Mouse (Mus musculus) lung, adult 2 months (tissue): ENCODE measurements around the gene Snrnp27. TPM values are rescaled to one million over a fixed set of nuclear protein-coding genes. Genes with fewer than 3 reads are reported as not detected.

Source experiments
- DNase-seq: peaks from one replicate; pipeline ENCODE4 v3.0.0; 2022
- H3K4me1 ChIP-seq: fragments of 200-500 bp; 2 replicates; pipeline ENCODE4 v1.6.1; 2011; ENCODE audit warnings: low read length; ENCODE audit not compliant: control insufficient read depth, insufficient read depth
- H3K4me3 ChIP-seq: fragments of 200-500 bp; replicated peaks from 2 replicates; pipeline ENCODE3; 2011; ENCODE audit warnings: low read depth, mild to moderate bottlenecking, control low read depth, low read length; ENCODE audit errors: extremely low read depth
- CTCF ChIP-seq: fragments of 200-500 bp; IDR thresholded peaks from 2 replicates; pipeline ENCODE4 v1.5.1; 2011; ENCODE audit warnings: mild to moderate bottlenecking, low read length, control low read depth; ENCODE audit not compliant: insufficient read depth
- POLR2A ChIP-seq: fragments of 200-500 bp; IDR thresholded peaks from 2 replicates; pipeline ENCODE4 v1.6.1; 2011; ENCODE audit warnings: low read depth, mild to moderate bottlenecking, control low read depth, low read length, borderline replicate concordance; ENCODE audit errors: extremely low read depth
- WGBS: fragments of 180-500 bp; shearing (Covaris S2); methylation state at CpG from one replicate; pipeline ENCODE4 v1.1.7; 2018; 5-methylcytosine and 5-hydroxymethylcytosine counted together
- polyA plus RNA-seq: library from polyadenylated mRNA; depleted of rRNA; stranded (reverse); fragments of >200 nt; gene quantifications from 2 replicates; pipeline ENCODE4 v1.2.3, GENCODE M21; 2012

Snrnp27 gene
- polyA plus RNA-seq, 1 experiment: 9.8 TPM

GRCm38 (mm10) chr6:86665560-86666307 lies 18.6 kb downstream of the Snrnp27 start:
- Histone ChIP-seq H3K4me1 (peaks cover 12% of the 10 kb centered on the region), H3K4me3 (peak overlapping the region; percentile 17)
- TF ChIP-seq POLR2A (no peak), CTCF (no peak)
- 65% methylated on average over 17 of the region's 17 CpGs for WGBS
- no peak for DNase-seq

GRCm38 (mm10) chr6:86665076-86665475 lies 19.2 kb downstream of the Snrnp27 start:
- peaks cover 15% of the 10 kb centered on the region for H3K4me1 ChIP-seq
- no peak for TF ChIP-seq POLR2A
- 80% methylated on average over 5 of the region's 5 CpGs for WGBS
- no peak for DNase-seq
- no peak overlapping the region for H3K4me3 ChIP-seq

DNA sequence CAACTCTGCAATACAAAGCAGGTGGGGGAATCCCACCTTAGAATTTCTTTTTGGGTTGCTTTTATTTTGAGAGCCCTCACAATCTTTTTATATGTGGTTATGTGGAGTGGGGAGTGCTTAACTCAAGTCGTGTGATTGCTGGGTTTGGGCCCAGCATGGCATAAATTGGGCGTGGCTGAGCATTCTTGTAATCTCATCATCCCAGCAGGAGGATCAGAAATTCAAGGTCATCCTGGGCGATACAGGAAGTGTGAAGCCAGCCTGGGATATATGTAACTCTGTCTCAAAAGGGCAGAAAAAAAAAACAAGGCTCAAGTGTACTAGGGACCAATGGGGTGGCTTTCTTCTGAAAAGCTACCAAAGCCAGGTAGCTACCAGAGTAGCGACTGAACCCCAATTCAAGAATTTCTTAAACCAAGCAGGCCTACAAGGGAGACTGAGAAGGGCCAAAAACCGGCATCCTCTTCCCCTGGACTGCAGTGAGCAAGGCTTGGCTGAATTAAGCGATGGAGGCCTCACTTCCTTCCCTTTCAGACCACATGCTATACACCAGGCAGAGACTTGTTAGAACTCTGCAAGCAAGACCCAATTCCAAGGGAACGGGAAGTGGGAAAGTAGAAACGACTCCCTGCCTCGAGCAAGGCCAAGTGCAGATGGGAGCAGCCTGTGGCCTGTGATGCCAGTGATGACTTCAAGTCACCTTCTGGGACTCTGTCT lies 24.0 kb downstream of the Snrnp27 start:
- TF ChIP-seq CTCF (no peak), POLR2A (no peak)
- WGBS: 56% methylated on average over 9 of the region's 9 CpGs
- Histone ChIP-seq H3K4me3 (no peak overlapping the region), H3K4me1 (0 out of 2 replicates have a peak, but pooled peaks cover 3% of the 10 kb centered on the region)
- DNase-seq: no peak

DNA sequence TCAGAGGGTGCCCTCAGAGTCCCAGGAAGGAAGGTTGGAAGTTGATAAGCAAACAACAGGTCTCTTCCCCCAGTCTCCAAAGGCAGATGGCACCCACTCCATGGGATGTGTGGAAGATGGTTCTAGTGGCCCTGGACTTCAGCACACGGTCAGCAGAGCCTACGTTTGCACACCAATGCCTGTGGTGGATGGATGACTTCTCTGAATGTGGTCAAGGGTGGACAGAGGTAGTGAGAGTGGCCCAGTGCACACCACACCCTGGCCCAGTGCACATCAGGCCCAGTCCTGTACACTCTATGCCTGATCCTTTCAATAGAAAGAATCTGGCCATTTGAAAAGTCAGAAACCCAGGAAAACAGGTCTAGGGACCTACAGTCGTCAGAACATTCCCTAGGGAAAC lies 25.8 kb downstream of the Snrnp27 start:
- Histone ChIP-seq H3K4me3 (no peak overlapping the region), H3K4me1 (0 out of 2 replicates have a peak, but pooled peaks cover 3% of the 10 kb centered on the region)
- DNase-seq: no peak
- WGBS: 82% methylated on average over 3 of the region's 3 CpGs
- TF ChIP-seq POLR2A (no peak), CTCF (no peak)

DNA sequence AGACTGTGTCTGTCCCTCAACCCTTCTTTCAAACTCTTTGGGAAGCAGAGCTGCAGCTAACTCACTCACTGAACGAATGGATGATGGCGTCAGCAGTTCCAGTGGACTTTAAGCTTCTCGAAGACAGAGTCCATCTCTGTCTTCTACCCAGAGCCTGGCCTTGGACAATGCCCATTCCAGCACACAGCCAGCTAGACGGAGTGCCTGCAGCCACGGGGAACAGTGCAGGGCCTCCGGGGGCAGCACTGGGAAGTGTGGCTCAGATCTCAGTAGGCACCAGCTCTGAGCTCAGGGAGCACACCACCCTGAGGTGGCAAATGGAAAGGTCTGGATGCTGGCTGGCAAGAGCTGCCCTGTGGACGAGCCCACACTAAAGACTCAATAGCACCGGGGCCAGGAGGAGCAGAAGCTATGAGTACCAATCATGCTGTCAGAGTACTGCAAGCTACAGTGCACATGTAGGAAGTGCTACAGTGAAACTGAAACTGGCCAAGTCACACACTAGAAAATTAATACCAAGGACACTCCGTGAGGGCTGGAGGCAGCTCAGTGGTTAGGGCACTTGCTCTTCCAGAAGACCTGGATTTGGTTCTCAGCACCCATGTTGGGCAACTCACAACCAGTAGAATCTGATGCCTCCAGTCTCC lies 29.9 kb downstream of the Snrnp27 start:
- DNase-seq: no peak
- H3K4me3 ChIP-seq: no peak overlapping the region
- no peak for TF ChIP-seq POLR2A
- TF ChIP-seq CTCF: no peak
- peaks cover 2% of the 10 kb centered on the region; the same call in 1 of the 2 replicates for H3K4me1 ChIP-seq
- WGBS: 77% methylated on average over 9 of the region's 9 CpGs

GRCm38 (mm10) chr6:86653026-86653425 lies 31.3 kb downstream of the Snrnp27 start:
- TF ChIP-seq CTCF (no peak), POLR2A (no peak)
- peak; percentile 55 for DNase-seq
- no peak overlapping the region for H3K4me3 ChIP-seq
- H3K4me1 ChIP-seq: peaks cover 2% of the 10 kb centered on the region; the same call in 1 of the 2 replicates
- WGBS: 77% methylated on average over 6 of the region's 6 CpGs

- 66% methylated on average over 7 of the region's 7 CpGs for WGBS
- H3K4me1 ChIP-seq: no peaks in the 10 kb centered on the region
- TF ChIP-seq POLR2A: no peak
- no peak for TF ChIP-seq CTCF
- DNase-seq: no peak
- H3K4me3 ChIP-seq: no peak overlapping the region
Observed at GRCm38 (mm10) chr6:86646143-86646542, 38.2 kb downstream of the Snrnp27 start.

DNA sequence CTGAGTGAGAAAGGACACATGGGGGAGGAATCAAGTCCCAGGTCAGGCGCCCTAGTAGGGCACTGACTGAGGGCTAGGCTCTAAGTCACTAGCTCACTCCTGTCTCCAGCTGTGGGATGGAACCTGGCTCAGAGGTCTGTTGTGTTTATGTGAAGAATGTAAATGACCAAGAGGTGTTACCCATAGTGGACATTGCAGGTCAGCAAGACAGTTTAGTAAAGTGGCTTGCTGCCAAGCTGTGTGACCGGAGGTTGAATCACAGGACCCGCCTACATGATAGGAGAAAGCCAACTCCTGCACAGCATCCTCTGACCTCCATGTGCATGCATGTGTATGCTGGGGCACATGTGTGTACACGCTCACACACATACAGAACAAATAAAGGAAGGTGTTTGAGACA lies 38.8 kb downstream of the Snrnp27 start:
- no peak for DNase-seq
- TF ChIP-seq CTCF (no peak), POLR2A (no peak)
- Histone ChIP-seq H3K4me3 (no peak overlapping the region), H3K4me1 (no peaks in the 10 kb centered on the region)
- 65% methylated on average over 4 of the region's 4 CpGs for WGBS

DNA sequence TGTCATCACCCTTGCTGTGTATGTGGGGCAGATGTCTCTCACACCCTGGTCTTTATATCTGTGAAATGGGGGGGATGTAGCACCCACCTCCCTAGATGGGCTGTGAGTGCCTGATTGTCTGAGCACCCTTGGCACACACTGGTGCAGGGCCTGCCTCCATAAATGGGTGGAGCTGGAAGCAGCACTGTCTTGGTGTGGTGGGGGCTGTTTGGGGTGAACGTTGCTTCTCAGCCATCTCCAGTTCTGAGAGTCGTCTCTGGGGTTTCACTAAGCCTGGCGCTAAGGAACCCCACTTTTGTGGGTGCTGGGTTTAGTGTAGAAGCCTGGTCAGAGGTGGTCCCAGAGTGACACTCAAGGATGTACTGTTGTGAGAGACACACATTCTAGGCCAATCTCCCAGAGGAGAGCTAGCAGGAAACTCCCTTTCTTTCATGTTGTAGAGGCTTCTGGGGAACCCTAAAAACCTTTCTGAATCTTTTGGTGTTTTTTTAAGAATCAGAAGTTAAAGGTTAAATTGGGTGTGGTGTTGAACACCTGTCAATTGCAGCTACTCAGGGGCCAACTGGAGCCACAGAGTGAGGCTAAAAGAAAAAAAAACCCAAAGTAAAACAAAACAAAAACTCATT lies 39.4 kb downstream of the Snrnp27 start:
- 74% methylated on average over 3 of the region's 3 CpGs for WGBS
- no peak for DNase-seq
- no peak for TF ChIP-seq CTCF
- TF ChIP-seq POLR2A: no peak

More for the DNA sequence above, 39.4 kb downstream of the Snrnp27 start:
- Histone ChIP-seq H3K4me1 (no peaks in the 10 kb centered on the region), H3K4me3 (no peak overlapping the region)
